Mouse (Mus musculus): Measurements from ENCODE around the gene Tbc1d20.
"Not testable (repeated sequence)": the region's sequence is repeated elsewhere in the genome, so short reads cannot be mapped to it uniquely, and the experiment has no call there.

The Tbc1d20 gene

GRCm38 (mm10) chr2:152293727-152294475 is at the start of gene Tbc1d20:
Tbc1d20 (plus strand) TSS chr2:152293828.
- peak; percentile 91 for DNase-seq (ENCODE audit: low spot score)

GRCm38 (mm10) chr2:152247213-152247612 is 46.4 kb upstream of the Tbc1d20 start:
- no peak for DNase-seq (ENCODE audit: low spot score)

GRCm38 (mm10) chr2:152250511-152250910 is 43.1 kb upstream of the Tbc1d20 start:
- DNase-seq (ENCODE audit: low spot score) = no peak

- DNase-seq (ENCODE audit: low spot score) = no peak
Observed at GRCm38 (mm10) chr2:152259739-152260138, 33.9 kb upstream of the Tbc1d20 start.

GRCm38 (mm10) chr2:152273639-152274038 is 20.0 kb upstream of the Tbc1d20 start:
- DNase-seq (ENCODE audit: low spot score) = no peak

GRCm38 (mm10) chr2:152281407-152281806 is 12.2 kb upstream of the Tbc1d20 start:
- no peak for DNase-seq (ENCODE audit: low spot score)

- DNase-seq (ENCODE audit: low spot score) = no peak
Observed at GRCm38 (mm10) chr2:152287560-152287959, 6.1 kb upstream of the Tbc1d20 start.

GRCm38 (mm10) chr2:152288046-152288445 is 5.6 kb upstream of the Tbc1d20 start:
- no peak for DNase-seq (ENCODE audit: low spot score)

- not testable (repeated sequence) for DNase-seq (ENCODE audit: low spot score)
Observed at GRCm38 (mm10) chr2:152289623-152290022, 4.0 kb upstream of the Tbc1d20 start.

- no peak for DNase-seq (ENCODE audit: low spot score)
Observed at GRCm38 (mm10) chr2:152292475-152292874, 1.2 kb upstream of the Tbc1d20 start.

GRCm38 (mm10) chr2:152293179-152293726 is 375 bp upstream of the Tbc1d20 start:
- no peak for DNase-seq (ENCODE audit: low spot score)

- no peak for DNase-seq (ENCODE audit: low spot score)
Observed at GRCm38 (mm10) chr2:152294541-152294940, 913 bp downstream of the Tbc1d20 start.

- DNase-seq (ENCODE audit: low spot score) = no peak
Observed at GRCm38 (mm10) chr2:152302862-152303261, 9.2 kb downstream of the Tbc1d20 start.

GRCm38 (mm10) chr2:152303781-152304180 is 10.2 kb downstream of the Tbc1d20 start:
- no peak for DNase-seq (ENCODE audit: low spot score)

GRCm38 (mm10) chr2:152305480-152305879 is 11.9 kb downstream of the Tbc1d20 start:
- no peak for DNase-seq (ENCODE audit: low spot score)

- DNase-seq (ENCODE audit: low spot score) = no peak
Observed at GRCm38 (mm10) chr2:152307186-152307585, 13.6 kb downstream of the Tbc1d20 start.

GRCm38 (mm10) chr2:152312996-152313395 is 19.4 kb downstream of the Tbc1d20 start:
- DNase-seq (ENCODE audit: low spot score) = no peak

- DNase-seq (ENCODE audit: low spot score) = no peak
Observed at GRCm38 (mm10) chr2:152313926-152314325, 20.3 kb downstream of the Tbc1d20 start.

- DNase-seq (ENCODE audit: low spot score) = no peak
Observed at GRCm38 (mm10) chr2:152317054-152317453, 23.4 kb downstream of the Tbc1d20 start.

- no peak for DNase-seq (ENCODE audit: low spot score)
Observed at GRCm38 (mm10) chr2:152321558-152321957, 27.9 kb downstream of the Tbc1d20 start.

- DNase-seq (ENCODE audit: low spot score) = no peak
Observed at GRCm38 (mm10) chr2:152322198-152322597, 28.6 kb downstream of the Tbc1d20 start.

- DNase-seq (ENCODE audit: low spot score) = no peak
Observed at GRCm38 (mm10) chr2:152323971-152324370, 30.3 kb downstream of the Tbc1d20 start.

- no peak for DNase-seq (ENCODE audit: low spot score)
Observed at GRCm38 (mm10) chr2:152324842-152325241, 31.2 kb downstream of the Tbc1d20 start.

- DNase-seq (ENCODE audit: low spot score) = no peak
Observed at GRCm38 (mm10) chr2:152326157-152326556, 32.5 kb downstream of the Tbc1d20 start.
